Comparison of ENCODE assay signal across 22 mouse cellular contexts in genomic region chr6:54262732-54263131, GRCm38 (mm10).
DNase-seq lines count a peak whose midpoint lies in the region; ATAC-seq and TF ChIP-seq lines count a peak whose summit lies in the region.
"Had no signal": no experiment of that assay in that cellular context is flagged by ENCODE, and none has a peak within 500 bp of the region (broad histone marks: within the 10 kb centered on the region; RNA-seq: fewer than 3 reads in every experiment).

No protein-coding gene starts in this region.

- no peaks in the 10 kb centered on the region for H3K27me3 ChIP-seq in forebrain, postnatal 0 days (ENCODE audit: insufficient read depth, low read length)
- H3K27me3 ChIP-seq in forebrain, embryonic 15.5 days: no peaks in the 10 kb centered on the region
- H3K27me3 ChIP-seq in kidney, postnatal 0 days (ENCODE audit: insufficient read depth, low read length): no peaks in the 10 kb centered on the region
- no peaks in the 10 kb centered on the region for H3K27me3 ChIP-seq in midbrain, postnatal 0 days (ENCODE audit: insufficient read depth, low read length)
- no peaks in the 10 kb centered on the region for H3K27me3 ChIP-seq in midbrain, embryonic 14.5 days (ENCODE audit: control insufficient read depth, insufficient read depth, low read length)
- H3K27me3 ChIP-seq in stomach, postnatal 0 days (ENCODE audit: control insufficient read depth, insufficient read depth, low read length): no peaks in the 10 kb centered on the region
- H3K27me3 ChIP-seq: heart, embryonic 13.5 days; hindbrain, embryonic 15.5 days; midbrain, embryonic 13.5 days had no signal

- 0 out of 2 replicates have a peak, but pooled peaks cover 3% of the 10 kb centered on the region for H3K4me1 ChIP-seq in forebrain, postnatal 0 days (ENCODE audit: insufficient read depth)
- H3K4me1 ChIP-seq in forebrain, embryonic 15.5 days: no peaks in the 10 kb centered on the region
- no peaks in the 10 kb centered on the region for H3K4me1 ChIP-seq in kidney, postnatal 0 days (replicated peaks; ENCODE audit: insufficient read depth, low read length)
- H3K4me1 ChIP-seq in midbrain, postnatal 0 days (ENCODE audit: insufficient read depth, low read length): no peaks in the 10 kb centered on the region
- no peaks in the 10 kb centered on the region for H3K4me1 ChIP-seq in midbrain, embryonic 14.5 days (ENCODE audit: control insufficient read depth, insufficient read depth, low read length)
- H3K4me1 ChIP-seq in stomach, postnatal 0 days (replicated peaks; ENCODE audit: control insufficient read depth, insufficient read depth): no peaks in the 10 kb centered on the region
- H3K4me1 ChIP-seq: hindbrain, embryonic 15.5 days; limb, embryonic 10.5 days; midbrain, embryonic 13.5 days had no signal

- no peaks in the 10 kb centered on the region for H3K9me3 ChIP-seq in forebrain, postnatal 0 days (ENCODE audit: low read length)
- H3K9me3 ChIP-seq in forebrain, embryonic 15.5 days: no peaks in the 10 kb centered on the region
- no peaks in the 10 kb centered on the region for H3K9me3 ChIP-seq in kidney, postnatal 0 days (replicated peaks; ENCODE audit: low read length)
- no peaks in the 10 kb centered on the region for H3K9me3 ChIP-seq in midbrain, postnatal 0 days (ENCODE audit: low read length)
- H3K9me3 ChIP-seq in midbrain, embryonic 14.5 days (ENCODE audit: control insufficient read depth, low read length): no peaks in the 10 kb centered on the region
- no peaks in the 10 kb centered on the region for H3K9me3 ChIP-seq in stomach, postnatal 0 days (ENCODE audit: control insufficient read depth, low read length)
- H3K9me3 ChIP-seq: heart, embryonic 13.5 days; hindbrain, embryonic 15.5 days; limb, embryonic 10.5 days; midbrain, embryonic 13.5 days had no signal

- no peak overlapping the region for H3K4me3 ChIP-seq in forebrain, postnatal 0 days (ENCODE audit: low read depth, low read length)
- H3K4me3 ChIP-seq in forebrain, embryonic 15.5 days: no peak overlapping the region
- no peak overlapping the region for H3K4me3 ChIP-seq in kidney, postnatal 0 days (replicated peaks; ENCODE audit: low read depth, low read length)
- H3K4me3 ChIP-seq in midbrain, postnatal 0 days (ENCODE audit: low read depth, low read length): no peak overlapping the region
- H3K4me3 ChIP-seq in midbrain, embryonic 14.5 days (replicated peaks; ENCODE audit: low read depth, low read length): no peak overlapping the region
- no peak overlapping the region for H3K4me3 ChIP-seq in stomach, postnatal 0 days (ENCODE audit: low read depth, low read length)
- H3K4me3 ChIP-seq: heart, embryonic 13.5 days; hindbrain, embryonic 15.5 days; limb, embryonic 10.5 days; midbrain, embryonic 13.5 days; myocyte had no signal

- WGBS in forebrain, postnatal 0 days: 55% methylated on average over 2 of the region's 2 CpGs
- 62% methylated on average over 2 of the region's 2 CpGs for WGBS in forebrain, embryonic 15.5 days
- WGBS in kidney, postnatal 0 days: 67% methylated on average over 2 of the region's 2 CpGs
- WGBS in midbrain, postnatal 0 days: 56% methylated on average over 2 of the region's 2 CpGs
- 65% methylated on average over 2 of the region's 2 CpGs for WGBS in midbrain, embryonic 14.5 days
- 71% methylated on average over 2 of the region's 2 CpGs for WGBS in stomach, postnatal 0 days

- no peak overlapping the region for H3K4me2 ChIP-seq in forebrain, postnatal 0 days (ENCODE audit: low read depth)
- H3K4me2 ChIP-seq in forebrain, embryonic 15.5 days (replicated peaks): no peak overlapping the region
- H3K4me2 ChIP-seq in kidney, postnatal 0 days (ENCODE audit: low read length): no peak overlapping the region
- H3K4me2 ChIP-seq in midbrain, postnatal 0 days (ENCODE audit: low read depth, low read length, poor library complexity, severe bottlenecking): no peak overlapping the region
- H3K4me2 ChIP-seq in midbrain, embryonic 14.5 days (ENCODE audit: low read length): no peak overlapping the region
- no peak overlapping the region for H3K4me2 ChIP-seq in stomach, postnatal 0 days (replicated peaks; ENCODE audit: low read depth)
- H3K4me2 ChIP-seq: heart, embryonic 13.5 days; hindbrain, embryonic 15.5 days; liver, embryonic 11.5 days; midbrain, embryonic 13.5 days had no signal

- no peak overlapping the region for H3K9ac ChIP-seq in forebrain, postnatal 0 days
- H3K9ac ChIP-seq in forebrain, embryonic 15.5 days (replicated peaks): no peak overlapping the region
- no peak overlapping the region for H3K9ac ChIP-seq in kidney, postnatal 0 days (ENCODE audit: low read depth, low read length)
- H3K9ac ChIP-seq in midbrain, postnatal 0 days (replicated peaks; ENCODE audit: low read length, poor library complexity, severe bottlenecking): no peak overlapping the region
- no peak overlapping the region for H3K9ac ChIP-seq in midbrain, embryonic 14.5 days (replicated peaks; ENCODE audit: low read length)
- no peak overlapping the region for H3K9ac ChIP-seq in stomach, postnatal 0 days (ENCODE audit: low read length)
- H3K9ac ChIP-seq: heart, embryonic 13.5 days; hindbrain, embryonic 15.5 days; midbrain, embryonic 13.5 days had no signal

- peak; percentile 28; the same call in 1 of the 2 replicates for TF ChIP-seq CTCF in forebrain, postnatal 0 days (IDR thresholded peaks at IDR 0.05; ENCODE audit: low read depth)
- TF ChIP-seq CTCF in kidney, postnatal 0 days (IDR thresholded peaks at IDR 0.05; ENCODE audit: low read depth): peak; percentile 54
- TF ChIP-seq CTCF in midbrain, postnatal 0 days (IDR thresholded peaks at IDR 0.05): peak; percentile 52
- peak; percentile 54 for TF ChIP-seq CTCF in stomach, postnatal 0 days (IDR thresholded peaks at IDR 0.05; ENCODE audit: low read depth)

- H3K36me3 ChIP-seq in forebrain, postnatal 0 days (ENCODE audit: insufficient read depth): no peaks in the 10 kb centered on the region
- no peaks in the 10 kb centered on the region for H3K36me3 ChIP-seq in forebrain, embryonic 15.5 days
- H3K36me3 ChIP-seq in kidney, postnatal 0 days (ENCODE audit: insufficient read depth, low read length): no peaks in the 10 kb centered on the region
- H3K36me3 ChIP-seq in midbrain, postnatal 0 days (ENCODE audit: insufficient read depth, low read length): no peaks in the 10 kb centered on the region
- H3K36me3 ChIP-seq in midbrain, embryonic 14.5 days (ENCODE audit: control insufficient read depth, insufficient read depth, low read length): no peaks in the 10 kb centered on the region
- H3K36me3 ChIP-seq in stomach, postnatal 0 days (ENCODE audit: control insufficient read depth, insufficient read depth, low read length): no peaks in the 10 kb centered on the region
- H3K36me3 ChIP-seq: heart, embryonic 13.5 days; hindbrain, embryonic 15.5 days; limb, embryonic 10.5 days; midbrain, embryonic 13.5 days had no signal

- H3K27ac ChIP-seq in forebrain, postnatal 0 days (ENCODE audit: low read depth, low read length): no peak overlapping the region
- no peak overlapping the region for H3K27ac ChIP-seq in forebrain, embryonic 15.5 days (replicated peaks)
- H3K27ac ChIP-seq in kidney, postnatal 0 days: no peak overlapping the region
- no peak overlapping the region for H3K27ac ChIP-seq in midbrain, postnatal 0 days (ENCODE audit: low read depth, low read length)
- no peak overlapping the region for H3K27ac ChIP-seq in midbrain, embryonic 14.5 days (replicated peaks; ENCODE audit: low read depth, low read length)
- H3K27ac ChIP-seq in stomach, postnatal 0 days (replicated peaks): no peak overlapping the region
- H3K27ac ChIP-seq: heart, embryonic 13.5 days; hindbrain, embryonic 15.5 days; limb, embryonic 10.5 days; midbrain, embryonic 13.5 days had no signal

- no peak for ATAC-seq in forebrain, postnatal 0 days
- ATAC-seq in forebrain, embryonic 15.5 days (replicated peaks): no peak
- ATAC-seq in kidney, postnatal 0 days (replicated peaks; ENCODE audit: low FRiP score, low read depth): no peak
- ATAC-seq in midbrain, postnatal 0 days (ENCODE audit: low FRiP score): no peak
- no peak for ATAC-seq in midbrain, embryonic 14.5 days (ENCODE audit: low FRiP score, low TSS enrichment)
- ATAC-seq in stomach, postnatal 0 days (ENCODE audit: low FRiP score, low TSS enrichment): no peak
- ATAC-seq: activated CD4-positive, CD25-positive, alpha-beta regulatory T cell, adult 4 months; midbrain, embryonic 13.5 days had no signal

- no peak for DNase-seq in forebrain, postnatal 0 days
- DNase-seq in kidney, postnatal 0 days (ENCODE audit: low spot score): peak; percentile 60
- no peak for DNase-seq in kidney, adult 11 months
- no peak for DNase-seq in midbrain, postnatal 0 days (ENCODE audit: low spot score)
- no peak for DNase-seq in midbrain, embryonic 14.5 days
- no peak for DNase-seq in stomach, postnatal 0 days (ENCODE audit: low spot score)
- DNase-seq in cerebellum, postnatal 14 days: no peak
- DNase-seq: adrenal gland, postnatal 14 days; cerebellum, postnatal 25 days; gastrocnemius, postnatal 25 days; heart, postnatal 36 days; kidney, adult 18-20 months; kidney, postnatal 10 days; right cerebral cortex, postnatal 25 days had no signal

- no peak for TF ChIP-seq EP300 in stomach, postnatal 0 days (optimal IDR thresholded peaks at IDR 0.05)
